Mouse (Mus musculus) forelimb bud, embryonic 11.5 days (tissue): ENCODE measurements around the gene Ube2m.
A peak's percentile ranks its signal among the peaks of the same experiment; 100 is the strongest.

Source experiments
- DNase-seq: peaks from one replicate; pipeline ENCODE4 v3.0.0-alpha.2; 2012; ENCODE audit warnings: low read depth, low spot score

Gene Ube2m

GRCm38 (mm10) chr7:13034148-13034977 is 3.7 kb downstream of the Ube2m start, which contains the start of gene Chmp2a:
Chmp2a (minus strand) TSS chr7:13034807.
- DNase-seq = peak; percentile 99

GRCm38 (mm10) chr7:13033451-13034147 is 4.5 kb downstream of the Ube2m start:
- no peak for DNase-seq

GRCm38 (mm10) chr7:13032541-13032940 is 5.5 kb downstream of the Ube2m start:
- no peak for DNase-seq

DNA sequence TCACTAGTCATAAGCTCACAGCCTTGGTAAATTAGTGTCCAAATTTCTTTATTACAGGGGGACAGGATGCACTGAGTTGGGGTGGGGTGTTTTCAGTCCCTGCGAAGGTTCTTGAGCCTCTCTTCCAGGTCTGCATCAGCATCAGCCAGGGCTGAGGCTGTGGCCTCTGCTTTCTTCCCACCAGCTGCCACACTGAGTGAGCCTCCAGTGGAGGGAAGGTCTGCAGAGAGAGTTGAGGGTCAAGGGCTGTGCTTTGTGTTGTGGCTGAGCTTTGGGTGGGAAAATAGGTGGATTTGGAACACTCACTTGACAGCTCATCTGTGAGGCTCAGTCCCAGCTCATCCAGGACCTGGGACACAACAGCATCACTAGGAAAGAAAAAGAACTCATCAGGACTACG is 6.1 kb downstream of the Ube2m start:
- DNase-seq = no peak

DNA sequence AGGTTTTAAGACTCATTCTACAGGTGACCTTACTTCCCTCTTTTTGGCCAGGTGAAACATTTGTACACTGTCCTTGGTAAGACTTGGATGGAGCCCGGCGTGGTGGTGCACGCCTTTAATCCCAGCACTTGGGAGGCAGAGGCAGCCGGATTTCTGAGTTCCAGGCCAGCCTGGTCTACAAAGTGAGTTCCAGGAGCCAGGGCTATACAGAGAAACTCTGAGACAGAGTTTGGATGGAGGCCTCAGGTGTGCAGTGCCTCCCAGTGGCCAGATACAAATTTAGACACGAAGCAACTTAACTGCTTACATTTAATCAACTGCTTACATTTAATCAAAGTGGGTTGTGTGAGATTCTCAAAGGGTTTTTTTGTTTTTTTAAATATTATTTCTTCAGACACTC is 7.0 kb downstream of the Ube2m start:
- no peak for DNase-seq

DNA sequence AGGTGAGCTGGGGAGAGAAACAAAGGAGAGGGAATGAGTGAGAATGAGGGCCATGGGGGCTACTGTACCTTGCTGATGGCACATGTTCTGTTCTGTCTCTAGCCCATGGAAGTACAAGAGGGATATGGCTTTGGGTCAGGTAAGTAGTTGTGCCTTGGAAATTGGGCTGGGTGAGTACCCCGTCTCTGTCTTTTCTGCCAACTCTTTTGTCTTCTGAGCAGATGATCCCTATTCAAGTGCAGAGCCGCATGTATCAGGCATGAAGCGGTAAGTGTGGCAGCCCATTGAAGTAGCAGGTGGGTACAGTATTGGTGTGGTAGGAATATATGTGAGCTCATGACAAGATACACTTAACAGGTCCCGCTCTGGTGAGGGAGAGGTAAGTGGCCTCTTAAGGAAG is 9.1 kb downstream of the Ube2m start:
- DNase-seq = no peak

DNA sequence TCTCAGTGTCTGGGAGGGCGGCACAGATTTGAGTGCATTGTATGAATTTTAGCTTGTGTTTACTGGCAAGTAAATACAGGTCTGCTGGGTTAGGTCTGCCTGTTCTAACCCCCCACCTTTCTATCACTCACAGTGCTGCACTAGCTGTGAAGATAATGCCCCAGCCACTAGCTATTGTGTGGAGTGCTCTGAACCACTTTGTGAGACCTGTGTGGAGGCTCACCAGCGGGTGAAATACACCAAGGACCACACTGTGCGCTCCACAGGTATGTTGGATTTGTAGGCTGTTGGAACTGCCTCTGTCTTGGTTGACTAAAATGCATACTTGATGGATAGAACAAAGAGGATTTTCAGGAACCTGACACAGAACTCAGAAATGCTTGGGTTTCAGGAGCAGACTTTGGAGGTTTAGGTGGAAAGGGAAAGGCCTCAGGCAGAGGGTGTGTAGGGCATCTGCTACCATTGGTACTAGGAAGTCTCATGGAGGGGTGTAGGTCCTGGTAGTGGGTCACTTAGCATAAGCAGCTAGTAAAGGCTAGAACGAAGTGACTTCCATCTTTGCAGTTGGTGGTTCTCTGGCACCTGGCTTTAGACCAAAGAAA is 12.5 kb downstream of the Ube2m start:
- no peak for DNase-seq

- peak; percentile 72 for DNase-seq
These were observed 13.3 kb downstream of the Ube2m start for GRCm38 (mm10) chr7:13024805-13025204.

- peak; percentile 95 for DNase-seq
These were observed 13.9 kb downstream of the Ube2m start for GRCm38 (mm10) chr7:13023928-13024731.

DNA sequence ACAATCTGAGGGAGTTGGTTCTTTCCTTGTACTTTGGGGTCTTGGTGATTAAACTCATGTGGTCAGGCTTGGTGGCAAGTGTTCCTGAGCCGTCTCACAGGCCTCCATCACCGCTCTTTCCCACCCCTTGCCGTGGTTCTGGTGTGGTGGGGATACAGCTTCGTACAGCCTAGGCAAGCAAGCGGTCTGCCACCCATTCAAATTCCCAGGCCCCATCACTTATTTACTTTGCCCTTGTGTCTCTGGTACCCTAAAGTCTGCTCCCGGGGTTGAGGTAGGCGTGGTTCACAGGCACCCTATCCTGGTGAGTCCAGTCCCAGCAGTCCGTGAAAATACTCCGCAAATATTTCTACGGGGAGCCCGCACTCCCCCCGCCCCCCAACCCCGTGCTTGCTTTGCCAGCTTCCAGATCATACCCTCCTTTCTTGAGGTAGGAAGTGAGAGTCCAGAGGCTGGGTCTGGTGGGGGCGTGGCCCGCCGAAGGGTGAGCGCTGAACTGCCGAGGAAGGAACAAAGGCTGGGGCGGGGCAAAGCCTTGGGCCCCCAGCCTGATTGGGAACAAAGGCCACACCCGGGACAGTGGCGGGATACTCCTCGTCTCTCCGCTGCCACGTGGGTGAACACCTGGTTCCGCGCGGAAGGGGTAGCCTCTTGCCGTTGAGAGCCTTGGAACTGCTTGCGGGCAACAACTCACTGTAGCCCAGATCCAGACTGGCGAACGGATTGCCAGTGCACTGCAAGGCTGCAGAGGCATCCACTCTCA is 15.1 kb downstream of the Ube2m start:
- peak; percentile 94 for DNase-seq

DNA sequence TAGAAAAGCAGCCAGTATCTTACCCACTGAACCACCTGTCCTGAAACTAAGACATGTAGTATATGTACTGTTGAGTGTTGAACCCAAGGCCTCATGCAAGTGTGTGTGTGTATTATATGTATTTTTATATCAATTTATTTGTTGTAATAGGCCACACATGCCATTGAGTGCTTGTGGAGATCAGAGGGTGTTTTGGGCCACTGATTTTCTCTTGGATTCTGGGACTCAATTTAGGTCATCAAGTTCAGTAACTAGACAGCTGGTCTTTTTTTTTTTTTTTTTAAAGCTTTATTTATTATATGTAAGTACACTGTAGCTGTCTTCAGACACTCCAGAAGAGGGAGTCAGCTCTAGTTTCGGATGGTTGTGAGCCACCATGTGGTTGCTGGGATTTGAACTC is 22.9 kb downstream of the Ube2m start:
- no peak for DNase-seq

GRCm38 (mm10) chr7:13014275-13014839 is 23.7 kb downstream of the Ube2m start:
- DNase-seq = no peak

- DNase-seq = no peak
These were observed 24.4 kb downstream of the Ube2m start for GRCm38 (mm10) chr7:13013671-13014070.

GRCm38 (mm10) chr7:13010005-13010908 is 27.8 kb downstream of the Ube2m start, which contains the start of gene Zbtb45:
Zbtb45 (minus strand) TSS chr7:13010034.
- DNase-seq = no peak

GRCm38 (mm10) chr7:13009143-13010004 is 28.7 kb downstream of the Ube2m start:
- DNase-seq = peak; percentile 98

- no peak for DNase-seq
These were observed 30.6 kb downstream of the Ube2m start for GRCm38 (mm10) chr7:13007341-13008092.

DNA sequence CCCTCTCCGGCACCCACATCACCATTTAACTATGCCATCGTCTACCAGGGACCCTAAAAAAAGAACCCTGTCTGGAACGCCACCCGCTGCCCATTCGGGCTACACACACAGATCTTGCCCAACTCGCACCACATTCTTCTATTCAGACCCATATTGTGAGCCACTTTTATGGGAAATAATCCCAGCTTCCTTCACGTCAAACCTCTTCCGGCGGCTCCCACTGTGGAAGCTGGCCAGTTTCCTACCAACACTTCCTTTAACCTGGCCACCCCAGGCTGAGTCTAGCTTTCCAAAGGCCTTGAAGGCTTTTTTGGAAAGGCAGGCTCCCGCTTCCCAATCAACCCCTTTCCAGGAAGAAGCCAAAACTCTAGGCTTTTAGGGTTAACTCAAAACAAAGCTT is 31.5 kb downstream of the Ube2m start:
- no peak for DNase-seq

DNA sequence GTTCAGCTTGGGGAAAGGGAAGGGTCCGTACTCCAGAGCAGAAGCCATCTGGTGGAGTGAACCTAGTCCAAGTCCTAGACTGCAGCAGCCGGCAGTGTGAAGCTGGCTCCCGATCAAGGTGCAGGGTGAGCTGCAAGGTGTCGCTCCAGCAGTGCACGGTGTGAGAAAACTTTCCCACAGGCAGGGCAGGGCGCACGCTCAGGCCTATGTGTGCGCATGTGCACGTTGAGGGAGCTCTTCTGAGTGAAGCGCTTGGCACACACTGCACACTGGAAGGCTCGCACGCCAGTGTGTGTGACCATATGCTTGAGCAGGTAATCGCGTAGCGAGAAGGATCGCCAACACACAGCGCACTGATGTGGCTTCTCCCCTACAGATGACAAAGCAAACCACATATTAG is 32.1 kb downstream of the Ube2m start:
- DNase-seq = no peak
